Mouse (Mus musculus): ENCODE data around the gene Gtf2f2. TPM values are rescaled to one million over a fixed set of nuclear protein-coding genes. Genes with fewer than 3 reads are reported as not detected.
"Not testable (repeated sequence)": the region's sequence is repeated elsewhere in the genome, so short reads cannot be mapped to it uniquely, and the experiment has no call there.

Gene Gtf2f2
- polyA plus RNA-seq, 1 experiment: 16.5 TPM

GRCm38 (mm10) chr14:75929713-75930112 lies 81.0 kb downstream of the Gtf2f2 start:
- not testable (repeated sequence) for DNase-seq (ENCODE audit: extremely low spot score in 1 of 2, low spot score in 1 of 2)

GRCm38 (mm10) chr14:75923314-75924052 lies 87.2 kb downstream of the Gtf2f2 start:
- DNase-seq (ENCODE audit: extremely low spot score in 1 of 2, low spot score in 1 of 2): no peak

GRCm38 (mm10) chr14:75912665-75913064 lies 98.0 kb downstream of the Gtf2f2 start:
- no peak for DNase-seq (ENCODE audit: extremely low spot score in 1 of 2, low spot score in 1 of 2)

- DNase-seq (ENCODE audit: extremely low spot score in 1 of 2, low spot score in 1 of 2): peak in 1 of 2 experiments; percentile 34
Observed at GRCm38 (mm10) chr14:75911968-75912367, 98.7 kb downstream of the Gtf2f2 start.

- DNase-seq (ENCODE audit: extremely low spot score in 1 of 2, low spot score in 1 of 2): no peak
Observed at GRCm38 (mm10) chr14:75906931-75907330, 103.7 kb downstream of the Gtf2f2 start.

GRCm38 (mm10) chr14:75904972-75905371 lies 105.7 kb downstream of the Gtf2f2 start:
- no peak for DNase-seq (ENCODE audit: extremely low spot score in 1 of 2, low spot score in 1 of 2)

- DNase-seq (ENCODE audit: extremely low spot score in 1 of 2, low spot score in 1 of 2): no peak
Observed at GRCm38 (mm10) chr14:75903131-75903530, 107.5 kb downstream of the Gtf2f2 start.

- no peak for DNase-seq (ENCODE audit: extremely low spot score in 1 of 2, low spot score in 1 of 2)
Observed at GRCm38 (mm10) chr14:75902013-75902412, 108.7 kb downstream of the Gtf2f2 start.

GRCm38 (mm10) chr14:75900793-75901499 lies 109.7 kb downstream of the Gtf2f2 start:
- DNase-seq (ENCODE audit: extremely low spot score in 1 of 2, low spot score in 1 of 2): no peak

- DNase-seq (ENCODE audit: extremely low spot score in 1 of 2, low spot score in 1 of 2): peak; percentile 87 to 96
Observed at GRCm38 (mm10) chr14:75899566-75899965, 111.1 kb downstream of the Gtf2f2 start.

GRCm38 (mm10) chr14:75892118-75892517 lies 118.5 kb downstream of the Gtf2f2 start:
- peak; percentile 91 to 93 for DNase-seq (ENCODE audit: extremely low spot score in 1 of 2, low spot score in 1 of 2)

GRCm38 (mm10) chr14:75883873-75884272 lies 126.8 kb downstream of the Gtf2f2 start:
- no peak for DNase-seq (ENCODE audit: extremely low spot score in 1 of 2, low spot score in 1 of 2)

- no peak for DNase-seq (ENCODE audit: extremely low spot score in 1 of 2, low spot score in 1 of 2)
Observed at GRCm38 (mm10) chr14:75883330-75883729, 127.3 kb downstream of the Gtf2f2 start.

- DNase-seq (ENCODE audit: extremely low spot score in 1 of 2, low spot score in 1 of 2): no peak
Observed at GRCm38 (mm10) chr14:75881856-75882255, 128.8 kb downstream of the Gtf2f2 start.

- DNase-seq (ENCODE audit: extremely low spot score in 1 of 2, low spot score in 1 of 2): no peak
Observed at GRCm38 (mm10) chr14:75878980-75879379, 131.7 kb downstream of the Gtf2f2 start.

GRCm38 (mm10) chr14:75877297-75877696 lies 133.4 kb downstream of the Gtf2f2 start:
- no peak for DNase-seq (ENCODE audit: extremely low spot score in 1 of 2, low spot score in 1 of 2)

- peak; percentile 84 to 95 for DNase-seq (ENCODE audit: extremely low spot score in 1 of 2, low spot score in 1 of 2)
Observed at GRCm38 (mm10) chr14:75876320-75877043, 134.2 kb downstream of the Gtf2f2 start.

- no peak for DNase-seq (ENCODE audit: extremely low spot score in 1 of 2, low spot score in 1 of 2)
Observed at GRCm38 (mm10) chr14:75873612-75874011, 137.1 kb downstream of the Gtf2f2 start.

- no peak for DNase-seq (ENCODE audit: extremely low spot score in 1 of 2, low spot score in 1 of 2)
Observed at GRCm38 (mm10) chr14:75871750-75872149, 138.9 kb downstream of the Gtf2f2 start.

- DNase-seq (ENCODE audit: extremely low spot score in 1 of 2, low spot score in 1 of 2): no peak
Observed at GRCm38 (mm10) chr14:75871111-75871510, 139.6 kb downstream of the Gtf2f2 start.

- peak in 1 of 2 experiments; percentile 76 for DNase-seq (ENCODE audit: extremely low spot score in 1 of 2, low spot score in 1 of 2)
Observed at GRCm38 (mm10) chr14:75870631-75871030, 140.0 kb downstream of the Gtf2f2 start.

Measured in frontal cortex, adult 2 months (tissue).